Mouse (Mus musculus): ENCODE data around the gene Gpr149. TPM values are rescaled to one million over a fixed set of nuclear protein-coding genes. Genes with fewer than 3 reads are reported as not detected.
A peak's percentile ranks its signal among the peaks of the same experiment; 100 is the strongest.

The Gpr149 gene
- total and polyA plus RNA-seq, 3 experiments, result not detected

- DNase-seq (ENCODE audit: extremely low read depth), result no peak
- Histone ChIP-seq H3K9ac (ENCODE audit: insufficient read depth, low read depth) (no peak overlapping the region), H3K36me3 (replicated peaks in 1 of 2; ENCODE audit: control insufficient read depth in 1 of 2, insufficient read depth in 1 of 2, low read length in 1 of 2) (no peaks in the 10 kb centered on the region), H3K4me2 (ENCODE audit: insufficient read depth, low read depth, poor library complexity, severe bottlenecking) (no peak overlapping the region), H3K27me3 (replicated peaks) (no peaks in the 10 kb centered on the region), H3K9me3 (replicated peaks; ENCODE audit: low read length) (peaks cover 10% of the 10 kb centered on the region), H3K27ac (ENCODE audit: insufficient read depth, low read depth) (no peak overlapping the region), H3K4me3 (replicated peaks in 1 of 3; ENCODE audit: low read depth in 2 of 3, low read length in 2 of 3, poor library complexity in 1 of 3) (no peak overlapping the region), H3K79me2 (replicated peaks; ENCODE audit: control insufficient read depth, extremely low read depth, insufficient read depth, poor library complexity, severe bottlenecking) (no peaks in the 10 kb centered on the region), H3K4me1 (ENCODE audit: control insufficient read depth in 1 of 2, insufficient read depth in 2 of 2) (no peaks in the 10 kb centered on the region)
- no peak for TF ChIP-seq CHD1 (IDR thresholded peaks at IDR 0.05; ENCODE audit: low read depth, low read length)
- in situ Hi-C loops (cut with MboI; ENCODE audit: low pct_ligation_motif_present, low pct_unique_long_range_greater_than_20kb, low sequenced_read_pairs), result no loop called here
- dilution Hi-C loops (cut with MboI; ENCODE audit: extremely low pct_ligation_motif_present, extremely low pct_unique_long_range_greater_than_20kb, low sequenced_read_pairs), result no loop called here
Observed at GRCm38 (mm10) chr3:62585072-62585471, 19.9 kb downstream of the Gpr149 start.

- H3K79me2 ChIP-seq (replicated peaks; ENCODE audit: control insufficient read depth, extremely low read depth, insufficient read depth, poor library complexity, severe bottlenecking), result no peaks in the 10 kb centered on the region
- no peak overlapping the region for H3K27ac ChIP-seq (ENCODE audit: insufficient read depth, low read depth)
- dilution Hi-C loops (cut with MboI; ENCODE audit: extremely low pct_ligation_motif_present, extremely low pct_unique_long_range_greater_than_20kb, low sequenced_read_pairs) (no loop called here), in situ Hi-C loops (cut with MboI; ENCODE audit: low pct_ligation_motif_present, low pct_unique_long_range_greater_than_20kb, low sequenced_read_pairs) (no loop called here)
- no peak overlapping the region; the same call in 1 of the 2 replicates for H3K4me2 ChIP-seq (ENCODE audit: insufficient read depth, low read depth, poor library complexity, severe bottlenecking)
- no peaks in the 10 kb centered on the region for H3K4me1 ChIP-seq (ENCODE audit: control insufficient read depth in 1 of 2, insufficient read depth in 2 of 2)
- no peaks in the 10 kb centered on the region for H3K9me3 ChIP-seq (replicated peaks; ENCODE audit: low read length)
- no peak for TF ChIP-seq RAD21 (IDR thresholded peaks at IDR 0.05; ENCODE audit: low read depth, low read length)
- TF ChIP-seq ZNF384 (IDR thresholded peaks at IDR 0.05; ENCODE audit: low read depth, low read length), result no peak
- no peak for TF ChIP-seq USF2 (conservative IDR thresholded peaks at IDR 0.05; ENCODE audit: low read depth, low read length)
- no peak for TF ChIP-seq USF1 (IDR thresholded peaks at IDR 0.05; ENCODE audit: low read depth, low read length)
- TF ChIP-seq MAZ (IDR thresholded peaks at IDR 0.05; ENCODE audit: low read depth, low read length), result no peak
- TF ChIP-seq SIN3A (IDR thresholded peaks at IDR 0.05; ENCODE audit: low read length), result no peak
- no peak for TF ChIP-seq EP300 (IDR thresholded peaks at IDR 0.05; ENCODE audit: low read length)
- TF ChIP-seq NRF1 (IDR thresholded peaks at IDR 0.05; ENCODE audit: low read depth, low read length), result no peak
- no peak for TF ChIP-seq CHD2 (IDR thresholded peaks at IDR 0.05; ENCODE audit: low read length)
- no peaks in the 10 kb centered on the region for H3K36me3 ChIP-seq (replicated peaks in 1 of 2; ENCODE audit: control insufficient read depth in 1 of 2, insufficient read depth in 1 of 2, low read length in 1 of 2)
- no peaks in the 10 kb centered on the region for H3K27me3 ChIP-seq (replicated peaks)
- no peak overlapping the region for H3K9ac ChIP-seq (ENCODE audit: insufficient read depth, low read depth)
- H3K4me3 ChIP-seq (replicated peaks in 1 of 3; ENCODE audit: low read depth in 2 of 3, low read length in 2 of 3, poor library complexity in 1 of 3), result no peak overlapping the region
- no peak for DNase-seq (ENCODE audit: extremely low read depth)
Observed at GRCm38 (mm10) chr3:62527593-62527992, 77.3 kb downstream of the Gpr149 start.

DNA sequence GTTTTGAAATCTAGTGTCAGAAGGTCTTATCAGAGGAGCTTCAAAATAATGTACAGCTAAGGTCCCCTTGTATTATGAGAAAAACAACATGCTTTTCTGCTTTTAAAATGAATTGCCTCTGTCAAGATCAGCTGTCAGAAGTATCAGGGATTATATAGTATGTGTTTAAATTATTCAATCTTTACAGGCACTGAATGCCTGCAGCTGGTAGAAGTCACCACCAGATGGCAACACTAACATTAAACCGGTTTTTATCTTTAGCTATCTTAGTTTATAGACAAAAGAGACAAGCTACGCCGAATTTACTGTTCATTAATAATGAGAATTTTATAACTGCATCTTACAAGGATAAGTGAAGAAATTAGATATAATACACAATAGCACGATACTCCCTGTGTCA, 77.8 kb downstream of the Gpr149 start:
- H3K27ac ChIP-seq (ENCODE audit: insufficient read depth, low read depth), result no peak overlapping the region
- H3K79me2 ChIP-seq (replicated peaks; ENCODE audit: control insufficient read depth, extremely low read depth, insufficient read depth, poor library complexity, severe bottlenecking), result no peaks in the 10 kb centered on the region
- dilution Hi-C loops (cut with MboI; ENCODE audit: extremely low pct_ligation_motif_present, extremely low pct_unique_long_range_greater_than_20kb, low sequenced_read_pairs) (no loop called here), in situ Hi-C loops (cut with MboI; ENCODE audit: low pct_ligation_motif_present, low pct_unique_long_range_greater_than_20kb, low sequenced_read_pairs) (no loop called here)
- no peak overlapping the region for H3K4me3 ChIP-seq (replicated peaks in 1 of 3; ENCODE audit: low read depth in 2 of 3, low read length in 2 of 3, poor library complexity in 1 of 3)
- DNase-seq (ENCODE audit: extremely low read depth), result peak; percentile 13
- no peaks in the 10 kb centered on the region for H3K27me3 ChIP-seq (replicated peaks)
- H3K9me3 ChIP-seq (replicated peaks; ENCODE audit: low read length), result no peaks in the 10 kb centered on the region
- no peak overlapping the region for H3K9ac ChIP-seq (ENCODE audit: insufficient read depth, low read depth)
- no peak overlapping the region; the same call in 1 of the 2 replicates for H3K4me2 ChIP-seq (ENCODE audit: insufficient read depth, low read depth, poor library complexity, severe bottlenecking)
- peak in 1 of 2 experiments; percentile 60; a peak in 2 of 4 replicates for TF ChIP-seq CTCF (conservative IDR thresholded peaks at IDR 0.05 in 1 of 2, IDR thresholded peaks at IDR 0.05 in 1 of 2; ENCODE audit: low read depth in 2 of 2, low read length in 2 of 2)
- no peak for TF ChIP-seq HCFC1 (IDR thresholded peaks at IDR 0.05; ENCODE audit: low read depth, low read length)
- TF ChIP-seq RAD21 (IDR thresholded peaks at IDR 0.05; ENCODE audit: low read depth, low read length), result peak; percentile 34; the same call in 1 of the 2 replicates
- peak; percentile 50 for TF ChIP-seq SMC3 (IDR thresholded peaks at IDR 0.05; ENCODE audit: low read depth, low read length)
- TF ChIP-seq POLR2AphosphoS2 (IDR thresholded peaks at IDR 0.05; ENCODE audit: low read depth, low read length), result no peak
- no peaks in the 10 kb centered on the region for H3K4me1 ChIP-seq (ENCODE audit: control insufficient read depth in 1 of 2, insufficient read depth in 2 of 2)
- H3K36me3 ChIP-seq (replicated peaks in 1 of 2; ENCODE audit: control insufficient read depth in 1 of 2, insufficient read depth in 1 of 2, low read length in 1 of 2), result no peaks in the 10 kb centered on the region

Data from CH12.LX (cell line).